Mouse (Mus musculus) embryo, embryonic 9.5 days (tissue): ENCODE results near the gene Sorl1.

Experiments
- DNase-seq: peaks from one replicate; pipeline ENCODE4 v3.0.0-alpha.2; 2017; ENCODE audit errors: extremely low spot score

Gene Sorl1

GRCm38 (mm10) chr9:41968673-41969460 is 155.2 kb downstream of the Sorl1 start:
- DNase-seq, result no peak

- DNase-seq, result no peak
These were observed 162.8 kb downstream of the Sorl1 start for GRCm38 (mm10) chr9:41961274-41961673.

DNA sequence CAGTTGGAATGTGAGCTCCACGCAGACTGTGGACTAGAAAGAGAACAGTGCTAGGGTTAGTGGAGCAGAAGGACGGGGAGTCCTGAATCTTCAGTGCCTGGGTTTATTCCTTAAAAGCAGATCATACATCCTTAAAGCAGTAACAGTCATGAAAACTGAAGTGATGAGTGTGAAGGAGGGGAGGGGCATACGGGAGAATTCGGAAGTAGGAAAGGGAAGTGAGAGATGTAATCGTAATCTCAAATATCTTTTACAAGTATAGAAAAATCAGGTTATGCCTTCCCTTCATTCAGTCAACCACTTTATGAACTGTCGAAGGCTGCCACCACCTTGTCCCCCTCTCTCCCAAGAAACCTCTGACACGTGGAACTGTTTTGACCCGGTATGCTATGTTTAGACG is 165.8 kb downstream of the Sorl1 start:
- no peak for DNase-seq

DNA sequence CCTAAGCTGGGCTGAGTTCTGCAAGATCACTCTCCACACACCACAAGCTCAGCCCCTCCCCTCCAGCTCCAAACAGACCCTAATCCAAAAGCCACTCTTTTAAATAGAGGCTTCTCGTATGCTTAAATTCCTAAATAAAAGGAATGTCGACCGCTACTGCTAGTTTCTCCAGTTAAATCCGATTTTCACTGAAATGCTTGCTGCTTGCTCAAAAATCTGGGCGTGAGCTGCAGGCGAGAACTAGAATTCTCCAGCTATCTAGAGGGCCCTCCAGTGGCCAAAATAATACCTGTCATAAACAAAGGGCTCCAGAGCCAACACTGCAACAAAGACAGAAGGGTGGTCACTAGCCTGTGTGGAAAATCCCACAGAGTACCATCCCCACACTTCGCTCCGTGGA is 170.6 kb downstream of the Sorl1 start:
- peak; percentile 72 for DNase-seq

DNA sequence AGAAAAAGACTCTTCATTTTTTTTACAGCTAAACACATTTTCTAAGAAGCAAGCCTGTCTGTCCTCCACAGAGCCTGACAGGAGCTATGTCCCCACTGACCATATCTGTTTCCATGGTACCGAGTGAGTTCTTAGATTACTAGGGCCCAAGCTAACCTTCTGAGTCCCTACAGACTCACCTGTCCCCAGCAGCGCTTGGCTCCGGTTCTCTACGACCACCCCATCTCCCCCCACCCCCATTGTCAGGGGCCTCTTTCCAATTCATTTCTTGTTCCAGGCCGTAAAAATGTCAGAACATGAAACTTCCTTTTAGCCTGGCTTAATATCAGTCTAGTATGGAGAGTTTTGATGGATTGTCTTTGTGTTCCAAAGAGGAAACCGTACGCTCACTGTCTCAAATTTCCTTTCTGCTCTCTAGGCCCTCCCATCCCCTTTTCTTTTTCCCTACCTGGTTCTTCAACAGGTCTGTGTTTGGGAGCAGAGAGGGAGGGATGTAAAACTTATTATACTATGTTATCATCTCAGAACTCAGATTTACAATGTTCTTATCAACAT is 171.4 kb downstream of the Sorl1 start:
- DNase-seq, result no peak

DNA sequence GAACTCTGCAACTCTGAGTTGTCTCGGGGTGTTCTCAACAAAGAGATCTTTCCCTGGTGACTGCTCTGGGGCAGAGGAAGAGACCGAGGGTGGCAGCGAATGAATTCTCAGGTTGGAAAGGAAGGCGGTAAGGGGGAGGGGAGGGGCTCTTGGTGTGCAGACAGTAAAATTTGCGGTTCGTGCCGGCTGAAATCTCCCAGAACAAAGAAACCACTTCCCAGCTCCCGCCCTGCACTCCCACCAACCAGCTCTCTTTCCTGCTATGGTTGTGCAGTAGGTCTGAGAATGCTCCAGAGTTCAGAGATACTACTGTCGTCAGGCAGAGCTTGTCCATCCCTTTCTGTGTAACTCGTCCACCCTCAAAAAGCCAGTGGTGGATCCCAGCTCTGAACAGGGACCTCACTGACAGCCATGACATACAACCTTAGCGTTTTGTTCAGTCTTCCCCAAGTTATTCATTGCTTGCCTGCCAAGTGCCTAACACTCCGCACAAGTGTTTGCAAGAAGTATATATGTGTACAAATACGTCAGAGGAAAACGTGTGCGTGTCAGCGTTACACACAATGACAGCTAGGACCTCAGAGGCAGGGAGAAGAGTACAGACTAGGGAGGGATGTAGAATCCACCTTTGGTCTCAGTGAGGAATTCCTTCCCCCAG is 172.5 kb downstream of the Sorl1 start:
- no peak for DNase-seq

DNA sequence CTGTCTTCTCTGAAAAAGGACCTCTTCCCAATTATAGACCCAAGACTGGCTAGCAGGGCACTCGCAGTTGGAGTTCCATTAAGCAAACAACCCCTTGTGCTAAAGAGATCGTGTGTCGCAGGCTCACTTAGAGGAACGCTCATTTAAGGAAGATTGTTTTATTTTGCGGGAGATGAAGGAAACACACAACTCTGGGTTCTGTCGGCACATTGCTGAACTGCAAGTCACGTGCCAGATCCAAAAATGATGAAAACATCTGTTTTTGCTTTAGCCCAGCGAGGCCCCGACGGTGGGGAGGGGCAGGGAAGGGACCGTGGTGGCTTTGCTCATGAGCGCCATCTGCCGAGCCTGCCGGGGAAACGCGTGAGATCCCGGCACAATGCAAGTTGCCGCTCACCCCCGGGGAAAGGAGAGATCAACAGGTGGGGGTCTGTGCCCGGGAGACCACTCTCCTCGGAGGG is 173.1 kb downstream of the Sorl1 start:
- DNase-seq, result peak; percentile 95

DNA sequence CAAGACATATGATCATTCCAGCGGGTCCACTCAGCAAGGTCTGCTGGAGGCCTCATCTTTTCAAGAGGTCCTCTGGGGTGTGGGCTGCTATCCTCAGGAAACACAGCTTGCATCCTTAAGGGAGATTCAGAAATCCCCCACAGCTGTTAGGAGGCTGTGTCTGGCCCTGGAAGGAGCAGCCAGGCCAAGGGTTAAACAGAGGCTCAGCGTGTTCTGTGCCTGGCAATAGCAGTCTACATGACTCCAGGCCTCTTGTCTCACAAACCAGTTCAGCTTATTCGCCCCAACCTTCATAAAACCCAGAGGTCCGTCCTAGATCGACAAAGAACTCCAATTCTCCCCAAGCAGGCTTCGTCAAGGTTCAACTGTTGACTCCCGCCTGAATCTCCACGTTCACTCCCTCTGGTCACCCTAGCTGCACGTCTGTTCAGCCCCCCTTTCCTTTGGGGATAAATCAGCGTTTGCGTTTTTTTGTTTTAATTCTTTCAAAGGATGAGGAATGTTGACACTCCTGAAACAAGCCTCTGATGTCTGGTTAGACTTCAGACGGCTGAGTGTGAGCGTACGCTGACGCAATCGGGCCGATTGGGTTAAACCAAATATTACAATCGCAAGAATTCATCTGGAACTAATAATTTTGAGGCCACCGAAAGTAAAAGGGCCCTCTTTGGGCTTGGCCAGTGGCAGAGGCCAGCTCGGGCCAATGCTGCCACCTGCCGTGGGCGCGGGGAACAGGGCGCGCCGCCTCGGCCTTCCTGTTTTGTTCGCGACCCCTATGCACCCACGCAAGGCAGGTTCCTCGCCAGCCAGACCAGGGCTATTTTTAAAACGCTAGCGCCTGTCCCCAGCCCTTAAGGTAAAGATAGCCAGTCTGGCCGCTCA is 173.7 kb downstream of the Sorl1 start:
- DNase-seq, result peak; percentile 91

- no peak for DNase-seq
These were observed 174.6 kb downstream of the Sorl1 start for GRCm38 (mm10) chr9:41949476-41949875.

GRCm38 (mm10) chr9:41944964-41945363 is 179.1 kb downstream of the Sorl1 start:
- no peak for DNase-seq

- no peak for DNase-seq
These were observed 181.0 kb downstream of the Sorl1 start for GRCm38 (mm10) chr9:41942970-41943635.

DNA sequence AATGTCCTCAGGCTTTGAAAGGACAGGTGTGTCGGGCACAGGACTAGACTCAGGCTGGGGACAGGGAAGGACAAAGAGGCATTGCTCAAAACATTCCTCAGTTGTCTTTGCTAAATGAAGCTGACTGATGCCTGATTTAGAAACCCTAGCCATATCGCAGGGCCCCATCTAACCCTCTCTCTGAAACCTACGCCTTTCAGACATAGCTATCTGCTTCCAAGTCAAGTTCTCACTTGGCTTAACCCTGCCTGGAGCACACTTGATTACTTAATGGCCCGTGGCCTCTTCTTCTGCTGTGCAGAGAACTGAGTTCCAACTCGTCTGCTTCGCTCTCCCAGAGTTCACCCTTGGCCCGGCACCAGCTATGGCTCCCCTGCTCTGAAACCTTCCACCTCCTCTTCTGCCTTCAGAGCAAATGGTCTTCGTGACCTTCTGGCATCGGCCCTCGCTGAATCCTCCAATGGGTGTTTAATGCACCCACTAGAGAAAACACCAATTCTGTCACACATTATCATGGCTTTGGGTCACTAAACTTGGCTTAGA is 183.7 kb downstream of the Sorl1 start:
- no peak for DNase-seq

GRCm38 (mm10) chr9:41938449-41938848 is 185.6 kb downstream of the Sorl1 start:
- DNase-seq, result no peak

DNA sequence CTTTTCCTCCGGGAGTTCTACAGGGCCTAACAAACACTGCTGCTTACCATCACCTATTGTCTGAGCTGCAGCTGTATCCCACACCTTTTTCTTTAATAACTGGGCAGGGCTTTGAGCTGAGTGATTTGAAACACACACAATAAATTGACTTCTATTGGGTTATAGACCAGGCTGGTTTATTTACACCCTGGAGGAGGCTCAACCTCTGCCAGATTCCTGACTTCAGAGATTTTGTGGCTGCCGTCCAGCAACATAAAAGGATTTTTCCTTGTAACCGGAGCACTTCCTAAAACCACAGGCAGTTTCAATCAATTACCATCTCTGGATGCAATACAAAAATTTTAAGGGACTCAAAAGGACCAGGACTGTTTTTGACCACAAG is 186.1 kb downstream of the Sorl1 start:
- DNase-seq, result no peak

- peak; percentile 12 for DNase-seq
These were observed 186.6 kb downstream of the Sorl1 start for GRCm38 (mm10) chr9:41937341-41937966.

- DNase-seq, result peak; percentile 35
These were observed 187.5 kb downstream of the Sorl1 start for GRCm38 (mm10) chr9:41936598-41936997.

DNA sequence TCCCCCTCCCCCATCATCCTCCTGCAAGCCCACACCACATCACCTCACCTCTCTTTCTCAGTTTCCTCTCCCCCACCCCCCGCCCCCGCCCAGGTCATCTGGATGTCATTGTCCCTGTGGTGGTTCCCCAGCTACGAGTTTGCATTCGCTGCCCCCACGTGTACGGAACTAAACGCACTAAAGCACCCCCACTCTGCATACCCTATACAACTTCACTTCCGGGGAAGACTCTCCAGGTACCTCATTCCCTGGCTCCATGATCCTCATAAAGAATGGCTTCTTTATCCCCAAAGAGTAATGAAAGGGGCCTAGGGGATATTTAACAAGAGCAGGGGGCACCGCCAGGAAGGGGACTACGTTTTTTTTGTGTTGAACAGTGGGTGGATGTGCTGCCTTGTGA is 188.1 kb downstream of the Sorl1 start:
- no peak for DNase-seq

DNA sequence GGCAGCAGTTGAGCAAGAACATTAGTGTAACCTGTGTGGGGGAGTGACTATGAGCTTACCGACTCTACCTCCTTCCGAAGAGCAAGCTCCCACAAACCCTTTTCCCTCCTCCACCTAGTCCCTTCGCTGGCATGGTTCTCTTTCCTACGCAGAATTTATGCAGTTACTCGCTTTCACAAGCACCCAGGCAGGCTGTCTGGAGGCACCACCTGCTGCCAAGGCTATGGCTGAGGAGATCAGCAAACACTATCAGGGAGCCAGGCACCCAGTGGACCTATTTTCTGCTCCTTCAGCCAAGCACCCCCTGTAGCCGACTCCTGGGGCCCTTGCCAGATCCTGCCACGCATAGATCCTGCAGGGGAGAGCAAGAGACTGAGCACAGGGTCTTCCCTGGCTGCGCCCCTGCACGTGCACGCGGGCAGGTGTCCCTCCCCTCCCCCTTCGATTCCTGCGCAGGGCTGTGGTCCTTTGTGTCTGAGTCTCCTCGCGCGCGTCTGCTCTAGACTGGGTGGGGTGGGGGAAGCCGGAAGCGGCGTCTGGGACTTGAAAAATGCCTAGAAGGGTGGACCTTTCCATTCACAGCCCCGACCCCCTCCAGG is 188.6 kb downstream of the Sorl1 start:
- peak; percentile 83 for DNase-seq

DNA sequence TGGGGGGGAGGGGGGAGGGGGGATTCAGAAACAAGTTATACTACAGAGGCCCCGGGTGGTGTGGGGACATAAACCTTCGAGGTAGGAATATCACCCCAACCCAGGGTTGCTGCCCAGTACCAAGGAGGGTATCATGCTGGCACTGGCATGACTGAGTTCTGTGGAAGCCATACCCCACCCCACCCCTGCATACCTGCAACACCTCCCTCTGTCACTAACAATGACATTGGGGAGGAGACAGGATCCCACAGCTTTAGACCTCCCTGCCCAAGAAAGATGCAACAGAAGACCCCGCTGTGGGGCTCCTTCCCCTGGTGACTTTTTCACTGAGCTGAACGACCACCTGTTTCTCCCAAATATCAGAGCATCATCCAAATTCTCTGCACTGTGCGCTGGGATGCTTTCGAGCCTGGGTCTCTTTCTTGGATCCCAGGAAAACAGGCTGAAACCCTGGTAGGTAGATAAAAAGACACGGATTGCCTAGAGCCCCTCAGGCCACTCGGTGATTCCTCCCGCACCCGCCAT is 189.2 kb downstream of the Sorl1 start:
- peak; percentile 7 for DNase-seq

GRCm38 (mm10) chr9:41929986-41930385 is 194.1 kb downstream of the Sorl1 start:
- peak; percentile 10 for DNase-seq
